Mouse (Mus musculus) neutrophil, adult 59 days (primary cell): ENCODE measurements around the gene Gipc1. TPM values are rescaled to one million over a fixed set of nuclear protein-coding genes. Genes with fewer than 3 reads are reported as not detected.

Experiments
- total RNA-seq, 2 experiments: library from RNA; stranded (reverse); gene quantifications; 1 replicate in 1 of 2; 2 replicates in 1 of 2; pipeline ENCODE4 v1.2.4; 2023

The Gipc1 gene
- 10 to 100 TPM; 24.7 to 30.3 TPM for total RNA-seq

DNA sequence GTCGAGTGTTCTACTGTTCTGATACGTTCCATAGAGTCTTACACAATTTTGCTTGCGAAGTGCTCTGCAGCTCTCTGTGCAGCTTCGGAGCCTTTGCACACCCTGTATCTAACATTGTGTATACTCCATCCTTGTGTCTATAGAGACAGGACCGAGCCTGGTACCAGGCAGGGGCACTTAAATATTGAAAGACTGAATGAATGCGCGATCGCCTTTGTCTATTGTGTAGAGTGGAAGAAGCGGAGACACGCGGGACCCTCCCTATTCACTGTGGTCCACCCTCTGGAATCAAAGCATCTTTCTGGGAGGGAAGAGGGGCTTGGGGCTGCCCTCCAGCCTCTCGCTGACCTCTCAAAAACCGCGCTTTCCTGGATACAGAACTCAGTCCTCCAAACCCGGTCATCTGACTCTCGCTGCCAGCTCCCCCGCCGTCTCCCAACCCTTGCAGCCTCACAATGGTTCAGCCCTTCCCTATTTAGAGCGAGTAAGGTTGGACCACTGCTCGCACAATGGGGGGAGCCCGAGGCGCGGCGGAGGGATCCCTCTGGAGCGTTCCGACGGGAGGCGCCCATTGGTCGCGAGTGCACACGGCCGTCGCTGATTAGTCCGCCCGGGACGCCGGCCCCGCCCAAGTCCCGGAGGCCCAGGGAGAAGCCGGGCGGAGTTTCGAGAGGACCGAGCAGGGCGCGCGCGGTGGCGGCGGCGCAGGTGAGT is at the start of gene Gipc1:
Gene Gipc1, plus strand, starts transcription at position 648 of the 714 bp plus-strand sequence.

DNA sequence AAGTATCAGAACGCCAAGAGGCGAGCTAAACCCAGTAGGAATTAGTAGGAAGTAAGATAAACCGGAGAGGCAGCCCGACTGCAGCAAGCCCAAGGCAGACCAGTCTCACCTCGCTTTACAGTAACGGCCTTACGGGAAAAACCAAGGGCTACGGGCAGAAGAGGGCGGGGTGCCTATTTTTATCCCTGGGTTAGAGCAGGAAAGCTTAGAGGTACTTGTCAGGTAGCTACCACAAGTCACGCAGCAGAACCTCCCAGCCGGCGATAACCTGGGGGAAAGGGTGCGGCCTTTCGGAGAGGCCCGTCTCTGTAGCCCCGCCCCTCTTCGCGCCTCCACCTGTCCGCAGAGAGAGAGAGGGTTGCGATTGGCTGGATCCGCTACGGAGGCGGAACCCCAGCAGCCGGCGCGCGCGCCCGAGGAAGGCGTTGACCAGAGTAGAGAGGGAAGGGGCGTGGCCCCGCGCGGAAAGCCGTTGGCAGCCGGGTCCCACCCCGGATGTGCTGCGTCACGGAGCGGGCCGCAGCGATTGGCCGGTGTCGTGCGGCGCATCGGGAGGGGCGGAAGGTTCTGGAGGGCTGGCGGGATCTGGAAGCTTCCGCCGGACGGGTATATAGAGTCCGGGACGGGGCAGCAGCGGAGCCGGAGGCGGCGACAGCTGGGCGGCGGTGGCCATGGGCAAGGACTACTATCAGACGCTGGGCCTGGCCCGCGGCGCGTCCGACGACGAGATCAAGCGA is 44.6 kb upstream of the Gipc1 start, which contains the start of the genes Tecr and Dnajb1:
Gene Tecr, minus strand, starts transcription at position 311 of the 737 bp plus-strand sequence.
Gene Dnajb1, plus strand, starts transcription at position 533 of the 737 bp plus-strand sequence.

DNA sequence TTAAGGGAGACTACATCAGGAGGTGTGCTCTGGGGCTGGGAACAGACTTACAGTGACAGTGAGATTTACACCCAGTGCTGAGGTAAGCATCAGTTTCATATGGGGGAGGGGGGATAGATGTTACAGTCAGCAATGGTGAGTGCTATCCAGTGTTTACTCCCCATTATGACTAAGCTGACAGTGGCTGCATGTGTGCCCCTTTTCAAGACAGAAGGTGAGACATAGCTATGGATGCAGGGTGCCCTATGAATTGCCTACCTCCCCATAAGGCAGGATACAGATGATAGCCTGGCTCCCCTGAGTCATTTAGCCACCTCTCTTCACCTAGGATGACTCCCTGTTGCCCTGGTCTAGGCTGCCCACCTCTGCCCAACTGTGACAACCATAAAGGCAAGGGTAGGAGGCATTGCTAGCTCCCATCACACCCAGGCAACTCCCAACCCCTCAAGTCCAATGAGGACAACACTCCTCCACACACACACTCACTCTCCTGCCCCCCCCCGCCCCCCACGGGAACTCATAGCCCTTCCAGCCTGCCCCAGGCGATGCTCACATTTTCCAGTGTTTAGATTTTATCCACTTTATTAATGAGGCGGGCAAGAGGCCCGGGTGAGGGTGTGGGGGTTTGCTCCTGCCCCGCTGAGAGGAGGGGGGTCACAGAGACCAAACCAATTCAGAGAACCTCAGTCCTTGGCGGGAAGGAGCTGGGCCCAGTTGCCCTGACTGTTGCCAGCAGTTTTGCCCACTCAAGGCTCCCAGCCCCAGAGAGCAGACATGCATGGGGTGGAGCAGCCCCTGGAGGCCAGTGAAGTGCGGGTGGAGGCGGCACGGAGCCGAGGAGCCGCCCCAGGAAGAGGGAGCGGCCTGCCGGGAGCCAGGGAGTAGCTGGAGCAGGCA is 13.7 kb downstream of the Gipc1 start, which contains the start of gene Ptger1:
Gene Ptger1, plus strand, starts transcription at position 710 of the 897 bp plus-strand sequence.

DNA sequence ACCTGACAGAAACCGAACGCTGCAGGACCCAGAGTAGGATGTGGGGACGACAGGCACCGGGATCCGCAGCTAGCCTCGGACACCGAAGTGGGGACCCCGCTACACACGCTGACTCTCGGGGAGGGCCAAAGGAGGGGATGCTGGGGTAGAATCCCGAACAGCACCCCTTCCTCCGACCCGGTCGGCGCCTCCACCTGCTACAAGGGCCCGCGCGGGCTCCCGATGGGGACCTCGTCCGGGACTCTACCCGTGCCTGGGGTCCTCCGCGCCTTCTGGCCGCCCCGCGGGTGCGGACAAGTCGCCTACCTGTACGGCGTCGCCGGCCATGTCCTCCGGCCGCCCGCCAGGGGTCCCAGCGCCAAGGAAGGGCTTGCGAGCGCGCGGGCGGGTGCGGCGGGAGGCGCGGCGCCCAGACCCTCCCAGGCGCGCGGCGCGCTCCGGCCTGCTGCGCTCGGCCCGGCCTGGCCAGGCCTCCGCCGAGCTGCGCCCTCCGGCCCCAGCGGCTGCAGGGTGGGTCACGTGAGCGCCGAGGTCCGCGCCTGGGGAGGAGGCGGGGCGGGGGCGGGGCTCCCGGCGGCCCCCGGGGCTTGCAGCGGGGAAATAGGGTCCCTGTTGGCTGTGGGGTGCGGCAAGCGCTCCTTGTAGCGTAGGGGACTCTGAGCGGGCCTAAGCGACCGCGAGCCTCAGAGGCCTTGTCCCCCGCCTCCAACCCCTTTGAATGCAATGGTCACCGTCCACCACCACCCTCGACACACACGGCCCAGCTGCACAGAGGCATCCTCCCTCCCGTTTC is 46.4 kb downstream of the Gipc1 start, which contains the start of gene Pkn1:
Gene Pkn1, minus strand, starts transcription at position 519 of the 793 bp plus-strand sequence.

Other genes starting within 250 kb of the Gipc1 start
- 10 to 100 TPM; 11.6 to 20.2 TPM for gene Scoc, start 194.3 kb upstream of the Gipc1 start, total RNA-seq
- not detected for gene Olfr370, start 116.9 kb upstream of the Gipc1 start, total RNA-seq
- 100 to 1,000 TPM; 132 to 133 TPM for gene Ndufb7, start 86.0 kb upstream of the Gipc1 start, total RNA-seq
- 100 to 1,000 TPM; 368 to 417 TPM for gene Tecr, start 44.7 kb upstream of the Gipc1 start, total RNA-seq
- gene Dnajb1, start 44.5 kb upstream of the Gipc1 start, total RNA-seq: 10 to 100 TPM; 55.9 to 68.5 TPM
- under 1 TPM; 0.20 to 0.29 TPM for gene Ptger1, start 14.0 kb downstream of the Gipc1 start, total RNA-seq
- 100 to 1,000 TPM; 270 to 275 TPM for gene Pkn1, start 46.5 kb downstream of the Gipc1 start, total RNA-seq
- 10 to 100 TPM; 47.6 to 48.4 TPM for gene Ddx39, start 62.5 kb downstream of the Gipc1 start, total RNA-seq
- gene Adgre5, start 88.6 kb downstream of the Gipc1 start, total RNA-seq: 100 to 1,000 TPM; 678 to 747 TPM
- gene Adgrl1, start 247.4 kb downstream of the Gipc1 start, total RNA-seq: 1 to 10 TPM; 1.4 to 2.7 TPM